Mouse (Mus musculus): Measurements from ENCODE around the gene Zfp874b. TPM values are rescaled to one million over a fixed set of nuclear protein-coding genes. Genes with fewer than 3 reads are reported as not detected.

Zfp874b gene
- polyA plus RNA-seq, 1 experiment from 2014 or later = 1.3 TPM

Other genes starting within 250 kb of the Zfp874b start
- 2.9 and 4.0 TPM in 2 replicates for gene Zfp458, start 205.8 kb downstream of the Zfp874b start, polyA plus RNA-seq (2014; fragmentation: Nextera tagmentation; extraction: Ambion mirVana)
- 0.43 and 0.56 TPM in 2 replicates for gene Zfp457, start 177.8 kb downstream of the Zfp874b start, polyA plus RNA-seq (2014; fragmentation: Nextera tagmentation; extraction: Ambion mirVana)
- gene Zfp595, start 151.7 kb downstream of the Zfp874b start, polyA plus RNA-seq (2014; fragmentation: Nextera tagmentation; extraction: Ambion mirVana) = 1.6 and 1.7 TPM in 2 replicates
- not detected in 2 replicates for gene Gm28044, start 123.7 kb downstream of the Zfp874b start, polyA plus RNA-seq (2014; fragmentation: Nextera tagmentation; extraction: Ambion mirVana)
- gene Zfp953, start 123.7 kb downstream of the Zfp874b start, polyA plus RNA-seq (2014; fragmentation: Nextera tagmentation; extraction: Ambion mirVana) = 0.75 and 1.2 TPM in 2 replicates
- 0.25 TPM in 1 of 2 replicates, not detected in the other for gene Gm28041, start 108.5 kb downstream of the Zfp874b start, polyA plus RNA-seq (2014; fragmentation: Nextera tagmentation; extraction: Ambion mirVana)
- 1.1 and 1.2 TPM in 2 replicates for gene Zfp456, start 108.4 kb downstream of the Zfp874b start, polyA plus RNA-seq (2014; fragmentation: Nextera tagmentation; extraction: Ambion mirVana)
- 3.2 and 4.3 TPM in 2 replicates for gene Zfp429, start 84.4 kb downstream of the Zfp874b start, polyA plus RNA-seq (2014; fragmentation: Nextera tagmentation; extraction: Ambion mirVana)
- gene Zfp459, start 62.8 kb downstream of the Zfp874b start, polyA plus RNA-seq (2014; fragmentation: Nextera tagmentation; extraction: Ambion mirVana) = 0.70 and 1.4 TPM in 2 replicates
- 7.5 TPM in 2 replicates for gene Zfp874a, start 32.6 kb downstream of the Zfp874b start, polyA plus RNA-seq (2014; fragmentation: Nextera tagmentation; extraction: Ambion mirVana)
- 15.4 and 15.6 TPM in 2 replicates for gene Zfp58, start 16.3 kb upstream of the Zfp874b start, polyA plus RNA-seq (2014; fragmentation: Nextera tagmentation; extraction: Ambion mirVana)
- 0.23 TPM in 1 of 2 replicates, not detected in the other for gene Gm26965, start 41.9 kb upstream of the Zfp874b start, polyA plus RNA-seq (2014; fragmentation: Nextera tagmentation; extraction: Ambion mirVana)
- 34.9 and 39.7 TPM in 2 replicates for gene Zfp87, start 41.9 kb upstream of the Zfp874b start, polyA plus RNA-seq (2014; fragmentation: Nextera tagmentation; extraction: Ambion mirVana)
- gene Zfp748, start 69.6 kb upstream of the Zfp874b start, polyA plus RNA-seq (2014; fragmentation: Nextera tagmentation; extraction: Ambion mirVana) = 19.5 and 21.8 TPM in 2 replicates
- 5.4 and 5.6 TPM in 2 replicates for gene Zfp729b, start 125.4 kb upstream of the Zfp874b start, polyA plus RNA-seq (2014; fragmentation: Nextera tagmentation; extraction: Ambion mirVana)
- 0.94 TPM in 1 of 2 replicates, not detected in the other for gene Gm49345, start 153.5 kb upstream of the Zfp874b start, polyA plus RNA-seq (2014; fragmentation: Nextera tagmentation; extraction: Ambion mirVana)
- gene Zfp729a, start 153.5 kb upstream of the Zfp874b start, polyA plus RNA-seq (2014; fragmentation: Nextera tagmentation; extraction: Ambion mirVana) = 3.8 and 4.3 TPM in 2 replicates
- 11.9 and 14.3 TPM in 2 replicates for gene Zfp738, start 202.8 kb upstream of the Zfp874b start, polyA plus RNA-seq (2014; fragmentation: Nextera tagmentation; extraction: Ambion mirVana)
- 4.0 and 5.3 TPM in 2 replicates for gene Zfp65, start 244.9 kb upstream of the Zfp874b start, polyA plus RNA-seq (2014; fragmentation: Nextera tagmentation; extraction: Ambion mirVana)

Measured in hindbrain, embryonic 11.5 days (tissue).